Mouse (Mus musculus) E14TG2a.4 (cell line): Measurements from ENCODE around the gene Aip.

Experiments used
- CTCF ChIP-seq: conservative IDR thresholded peaks from 2 replicates; pipeline ENCODE4 v1.5.1; 2014; ENCODE audit warnings: low read length
- NANOG ChIP-seq: IDR thresholded peaks from 2 replicates; pipeline ENCODE4 v1.6.1; 2014; ENCODE audit warnings: borderline replicate concordance, low read length, mixed read lengths
- POU5F1 ChIP-seq: IDR thresholded peaks from 2 replicates; pipeline ENCODE4 v1.6.1; 2014; ENCODE audit warnings: low read length, borderline replicate concordance

DNA sequence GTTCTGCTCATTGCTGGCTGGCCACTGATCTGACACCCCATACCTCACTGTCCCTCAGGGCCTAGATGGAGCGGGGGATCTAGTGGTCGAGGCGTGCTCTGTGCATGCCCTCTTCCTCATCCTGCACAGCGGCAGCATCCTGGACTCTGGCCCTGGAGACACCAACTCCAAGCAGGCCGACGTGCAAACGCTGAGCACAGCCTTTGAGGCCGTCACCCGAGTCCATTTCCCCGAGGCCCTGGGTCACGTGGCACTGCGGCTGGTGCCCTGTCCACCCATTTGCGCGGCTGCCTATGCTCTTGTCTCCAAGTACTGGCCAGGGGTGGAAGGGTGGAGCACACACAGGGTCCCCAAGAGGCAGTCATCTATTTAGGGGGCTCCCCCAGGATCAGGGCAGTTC, 19.0 kb downstream of the Aip start:
- TF ChIP-seq CTCF (no peak), POU5F1 (no peak), NANOG (no peak)
